Mouse (Mus musculus): ENCODE data around the gene Nt5c. TPM values are rescaled to one million over a fixed set of nuclear protein-coding genes. Genes with fewer than 3 reads are reported as not detected.

The Nt5c gene
- polyA plus RNA-seq, 1 experiment from 2014 or later = 76.0 TPM

GRCm38 (mm10) chr11:115512407-115513183, 20.9 kb upstream of the Nt5c start:
- H3K4me3 ChIP-seq (ENCODE audit: low read depth, low read length) = peak overlapping the region; percentile 100
- no peaks in the 10 kb centered on the region for H3K36me3 ChIP-seq (ENCODE audit: control insufficient read depth, insufficient read depth, low read length)
- no peaks in the 10 kb centered on the region for H3K9me3 ChIP-seq (ENCODE audit: control insufficient read depth, low read length)
- H3K9ac ChIP-seq (ENCODE audit: low read length) = peak overlapping the region; percentile 98
- DNase-seq (ENCODE audit: low spot score) (peak; percentile 30), ATAC-seq (ENCODE audit: insufficient read depth, low FRiP score, low TSS enrichment) (no peak)
- peaks cover 40% of the 10 kb centered on the region for H3K4me1 ChIP-seq (ENCODE audit: control insufficient read depth, insufficient read depth, low read length)
- no peaks in the 10 kb centered on the region for H3K27me3 ChIP-seq (ENCODE audit: control insufficient read depth, insufficient read depth, low read length)
- WGBS = 33% methylated on average over 8 of the region's 8 CpGs
- peak overlapping the region; percentile 64; the same call in 1 of the 2 replicates for H3K27ac ChIP-seq (ENCODE audit: low read depth, low read length)
- peak overlapping the region; percentile 96 for H3K4me2 ChIP-seq (ENCODE audit: low read depth)

- peak overlapping the region; percentile 98 for H3K9ac ChIP-seq (ENCODE audit: low read length)
- no peaks in the 10 kb centered on the region for H3K9me3 ChIP-seq (ENCODE audit: control insufficient read depth, low read length)
- H3K4me2 ChIP-seq (ENCODE audit: low read depth) = peak overlapping the region; percentile 96
- peaks cover 40% of the 10 kb centered on the region for H3K4me1 ChIP-seq (ENCODE audit: control insufficient read depth, insufficient read depth, low read length)
- ATAC-seq (ENCODE audit: insufficient read depth, low FRiP score, low TSS enrichment) (no peak), DNase-seq (ENCODE audit: low spot score) (no peak)
- H3K4me3 ChIP-seq (ENCODE audit: low read depth, low read length) = peak overlapping the region; percentile 100
- no peaks in the 10 kb centered on the region for H3K36me3 ChIP-seq (ENCODE audit: control insufficient read depth, insufficient read depth, low read length)
- H3K27me3 ChIP-seq (ENCODE audit: control insufficient read depth, insufficient read depth, low read length) = no peaks in the 10 kb centered on the region
- WGBS = 69% methylated on average over 3 of the region's 3 CpGs
- H3K27ac ChIP-seq (ENCODE audit: low read depth, low read length) = peak overlapping the region; percentile 64; the same call in 1 of the 2 replicates
Observed at GRCm38 (mm10) chr11:115512004-115512403, 20.3 kb upstream of the Nt5c start.

- Histone ChIP-seq H3K4me3 (ENCODE audit: low read depth, low read length) (peak overlapping the region; percentile 100), H3K36me3 (ENCODE audit: control insufficient read depth, insufficient read depth, low read length) (no peaks in the 10 kb centered on the region), H3K9ac (ENCODE audit: low read length) (peak overlapping the region; percentile 98), H3K4me2 (ENCODE audit: low read depth) (peak overlapping the region; percentile 96), H3K9me3 (ENCODE audit: control insufficient read depth, low read length) (no peaks in the 10 kb centered on the region), H3K27me3 (ENCODE audit: control insufficient read depth, insufficient read depth, low read length) (no peaks in the 10 kb centered on the region), H3K27ac (ENCODE audit: low read depth, low read length) (no peak overlapping the region), H3K4me1 (ENCODE audit: control insufficient read depth, insufficient read depth, low read length) (peaks cover 40% of the 10 kb centered on the region)
- ATAC-seq (ENCODE audit: insufficient read depth, low FRiP score, low TSS enrichment) (no peak), DNase-seq (ENCODE audit: low spot score) (no peak)
- 75% methylated on average over 2 of the region's 2 CpGs for WGBS
Observed at GRCm38 (mm10) chr11:115511121-115511520, 19.5 kb upstream of the Nt5c start.

- 0 out of 2 replicates have a peak overlapping the region, but pooled peaks have one; percentile 26 for H3K9ac ChIP-seq (ENCODE audit: low read length)
Observed at GRCm38 (mm10) chr11:115510507-115510888, 18.8 kb upstream of the Nt5c start.

GRCm38 (mm10) chr11:115509773-115510506, 18.3 kb upstream of the Nt5c start:
- Histone ChIP-seq H3K27me3 (ENCODE audit: control insufficient read depth, insufficient read depth, low read length) (no peaks in the 10 kb centered on the region), H3K9me3 (ENCODE audit: control insufficient read depth, low read length) (no peaks in the 10 kb centered on the region), H3K4me1 (ENCODE audit: control insufficient read depth, insufficient read depth, low read length) (peaks cover 40% of the 10 kb centered on the region), H3K4me3 (ENCODE audit: low read depth, low read length) (no peak overlapping the region), H3K36me3 (ENCODE audit: control insufficient read depth, insufficient read depth, low read length) (no peaks in the 10 kb centered on the region), H3K4me2 (ENCODE audit: low read depth) (peak overlapping the region; percentile 36), H3K27ac (ENCODE audit: low read depth, low read length) (no peak overlapping the region), H3K9ac (ENCODE audit: low read length) (0 out of 2 replicates have a peak overlapping the region, but pooled peaks have one; percentile 26)
- whole genome bisulfite sequencing = 51% methylated on average over 6 of the region's 6 CpGs
- DNase-seq (ENCODE audit: low spot score) (no peak), ATAC-seq (ENCODE audit: insufficient read depth, low FRiP score, low TSS enrichment) (no peak)

More at GRCm38 (mm10) chr11:115510507-115510888, 18.8 kb upstream of the Nt5c start:
- 62% methylated on average over 5 of the region's 5 CpGs for WGBS
- H3K4me3 ChIP-seq (ENCODE audit: low read depth, low read length) = peak overlapping the region; percentile 4; the same call in 1 of the 2 replicates
- no peak for DNase-seq (ENCODE audit: low spot score)
- ATAC-seq (ENCODE audit: insufficient read depth, low FRiP score, low TSS enrichment) = no peak
- peaks cover 40% of the 10 kb centered on the region for H3K4me1 ChIP-seq (ENCODE audit: control insufficient read depth, insufficient read depth, low read length)
- H3K4me2 ChIP-seq (ENCODE audit: low read depth) = peak overlapping the region; percentile 36
- H3K27me3 ChIP-seq (ENCODE audit: control insufficient read depth, insufficient read depth, low read length) = no peaks in the 10 kb centered on the region
- H3K9me3 ChIP-seq (ENCODE audit: control insufficient read depth, low read length) = no peaks in the 10 kb centered on the region
- H3K27ac ChIP-seq (ENCODE audit: low read depth, low read length) = no peak overlapping the region
- no peaks in the 10 kb centered on the region for H3K36me3 ChIP-seq (ENCODE audit: control insufficient read depth, insufficient read depth, low read length)

GRCm38 (mm10) chr11:115508061-115508460, 16.4 kb upstream of the Nt5c start:
- 84% methylated on average over 2 of the region's 2 CpGs for WGBS
- Histone ChIP-seq H3K9me3 (ENCODE audit: control insufficient read depth, low read length) (no peaks in the 10 kb centered on the region), H3K4me3 (ENCODE audit: low read depth, low read length) (no peak overlapping the region), H3K4me1 (ENCODE audit: control insufficient read depth, insufficient read depth, low read length) (peaks cover 40% of the 10 kb centered on the region), H3K27ac (ENCODE audit: low read depth, low read length) (no peak overlapping the region), H3K36me3 (ENCODE audit: control insufficient read depth, insufficient read depth, low read length) (no peaks in the 10 kb centered on the region), H3K9ac (ENCODE audit: low read length) (no peak overlapping the region), H3K27me3 (ENCODE audit: control insufficient read depth, insufficient read depth, low read length) (no peaks in the 10 kb centered on the region), H3K4me2 (ENCODE audit: low read depth) (no peak overlapping the region)
- ATAC-seq (ENCODE audit: insufficient read depth, low FRiP score, low TSS enrichment) (no peak), DNase-seq (ENCODE audit: low spot score) (no peak)

GRCm38 (mm10) chr11:115506586-115506985, 14.9 kb upstream of the Nt5c start:
- Histone ChIP-seq H3K4me1 (ENCODE audit: control insufficient read depth, insufficient read depth, low read length) (peaks cover 26% of the 10 kb centered on the region), H3K36me3 (ENCODE audit: control insufficient read depth, insufficient read depth, low read length) (peaks cover 7% of the 10 kb centered on the region), H3K4me2 (ENCODE audit: low read depth) (no peak overlapping the region), H3K4me3 (ENCODE audit: low read depth, low read length) (no peak overlapping the region), H3K27me3 (ENCODE audit: control insufficient read depth, insufficient read depth, low read length) (no peaks in the 10 kb centered on the region), H3K9me3 (ENCODE audit: control insufficient read depth, low read length) (no peaks in the 10 kb centered on the region), H3K27ac (ENCODE audit: low read depth, low read length) (no peak overlapping the region), H3K9ac (ENCODE audit: low read length) (no peak overlapping the region)
- WGBS = 84% methylated on average over 3 of the region's 3 CpGs
- no peak for DNase-seq (ENCODE audit: low spot score)
- ATAC-seq (ENCODE audit: insufficient read depth, low FRiP score, low TSS enrichment) = no peak

GRCm38 (mm10) chr11:115502636-115503035, 11.0 kb upstream of the Nt5c start:
- 99% methylated on average over 6 of the region's 6 CpGs for WGBS
- Histone ChIP-seq H3K27me3 (ENCODE audit: control insufficient read depth, insufficient read depth, low read length) (no peaks in the 10 kb centered on the region), H3K9me3 (ENCODE audit: control insufficient read depth, low read length) (no peaks in the 10 kb centered on the region), H3K36me3 (ENCODE audit: control insufficient read depth, insufficient read depth, low read length) (peaks cover 17% of the 10 kb centered on the region), H3K4me3 (ENCODE audit: low read depth, low read length) (no peak overlapping the region), H3K9ac (ENCODE audit: low read length) (no peak overlapping the region), H3K4me2 (ENCODE audit: low read depth) (no peak overlapping the region), H3K27ac (ENCODE audit: low read depth, low read length) (no peak overlapping the region), H3K4me1 (ENCODE audit: control insufficient read depth, insufficient read depth, low read length) (no peaks in the 10 kb centered on the region)
- DNase-seq (ENCODE audit: low spot score) = no peak
- ATAC-seq (ENCODE audit: insufficient read depth, low FRiP score, low TSS enrichment) = no peak

Data from neural tube, embryonic 11.5 days (tissue).